Mouse (Mus musculus): ENCODE data around the gene Orm1. TPM values are rescaled to one million over a fixed set of nuclear protein-coding genes. Genes with fewer than 3 reads are reported as not detected.

The Orm1 gene
- 0.84 and 2.5 TPM in 2 replicates for polyA plus RNA-seq (2014; fragmentation: Nextera tagmentation; extraction: Ambion mirVana)

DNA sequence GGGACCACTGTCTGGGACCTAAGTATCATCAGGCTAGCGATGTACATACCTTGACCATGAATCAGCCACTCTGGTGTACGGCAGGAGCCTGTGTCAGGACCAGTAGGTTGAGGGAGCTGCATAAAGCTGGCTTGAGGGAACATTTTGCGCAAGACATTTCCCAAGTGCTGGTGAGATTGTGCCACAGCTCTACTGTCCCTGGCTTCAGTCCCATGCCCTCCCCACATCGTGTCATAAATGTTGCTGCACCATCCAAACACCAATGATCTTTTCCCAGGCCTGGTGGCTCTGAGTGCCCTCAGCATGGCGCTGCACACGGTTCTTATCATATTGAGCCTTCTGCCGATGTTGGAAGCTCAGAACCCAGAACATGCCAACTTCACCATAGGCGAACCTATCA is at the start of gene Orm1:
TSS of gene Orm1 (plus strand) at position 266 of the 400 bp plus-strand sequence.
- Histone ChIP-seq H3K4me3 (ENCODE audit: low read depth, low read length) (no peak within 1 kb of the TSS), H3K27ac (replicated peaks; ENCODE audit: low read depth, low read length) (no peak within 1 kb of the TSS), H3K4me1 (ENCODE audit: control insufficient read depth, insufficient read depth, low read length) (no peaks in the 10 kb centered on the region), H3K27me3 (replicated peaks; ENCODE audit: control insufficient read depth, insufficient read depth, low read length) (no peaks in the 10 kb centered on the region), H3K9me3 (ENCODE audit: control insufficient read depth, low read length) (no peaks in the 10 kb centered on the region), H3K9ac (ENCODE audit: low read depth, low read length) (no peak within 1 kb of the TSS), H3K4me2 (ENCODE audit: low read depth, low read length) (no peak within 1 kb of the TSS), H3K36me3 (ENCODE audit: control insufficient read depth, insufficient read depth, low read length) (no peaks in the 10 kb centered on the region)
- no peak for DNase-seq (ENCODE audit: low spot score)
- WGBS = 91% methylated on average over 8 of the region's 8 CpGs
- ATAC-seq (ENCODE audit: low read depth) = no peak

DNA sequence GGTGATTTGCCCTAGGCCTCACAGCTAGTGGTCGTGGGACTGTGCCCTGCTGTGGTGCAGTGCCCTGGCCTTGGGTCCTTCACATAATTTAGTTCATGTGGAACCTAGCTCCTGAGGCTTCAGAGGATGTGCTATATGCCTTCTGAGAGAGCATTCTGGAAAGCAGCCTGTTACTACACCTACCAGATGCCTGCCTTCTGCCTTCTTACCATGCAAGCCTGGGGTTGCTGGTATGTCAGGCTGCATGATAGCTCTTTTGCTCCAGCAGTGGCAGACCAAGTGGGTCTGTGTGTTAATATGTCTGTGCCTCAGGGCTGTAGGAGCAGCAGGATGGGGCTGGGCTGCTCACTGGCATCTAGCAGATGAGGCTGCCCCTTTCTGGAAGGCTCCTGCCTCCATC is 48.7 kb upstream of the Orm1 start:
- H3K27ac ChIP-seq (replicated peaks; ENCODE audit: low read depth, low read length) = peak overlapping the region; percentile 63; the same call in 1 of the 2 replicates
- no peak overlapping the region for H3K4me2 ChIP-seq (ENCODE audit: low read depth, low read length)
- H3K4me1 ChIP-seq (ENCODE audit: control insufficient read depth, insufficient read depth, low read length) = peaks cover 11% of the 10 kb centered on the region; the same call in 1 of the 2 replicates
- WGBS = 75% methylated on average over 1 of the region's 1 CpGs
- DNase-seq (ENCODE audit: low spot score) (no peak), ATAC-seq (ENCODE audit: low read depth) (no peak)
- H3K9ac ChIP-seq (ENCODE audit: low read depth, low read length) = no peak overlapping the region
- no peaks in the 10 kb centered on the region for H3K27me3 ChIP-seq (replicated peaks; ENCODE audit: control insufficient read depth, insufficient read depth, low read length)
- no peaks in the 10 kb centered on the region for H3K9me3 ChIP-seq (ENCODE audit: control insufficient read depth, low read length)
- H3K4me3 ChIP-seq (ENCODE audit: low read depth, low read length) = no peak overlapping the region
- H3K36me3 ChIP-seq (ENCODE audit: control insufficient read depth, insufficient read depth, low read length) = peaks cover 68% of the 10 kb centered on the region

DNA sequence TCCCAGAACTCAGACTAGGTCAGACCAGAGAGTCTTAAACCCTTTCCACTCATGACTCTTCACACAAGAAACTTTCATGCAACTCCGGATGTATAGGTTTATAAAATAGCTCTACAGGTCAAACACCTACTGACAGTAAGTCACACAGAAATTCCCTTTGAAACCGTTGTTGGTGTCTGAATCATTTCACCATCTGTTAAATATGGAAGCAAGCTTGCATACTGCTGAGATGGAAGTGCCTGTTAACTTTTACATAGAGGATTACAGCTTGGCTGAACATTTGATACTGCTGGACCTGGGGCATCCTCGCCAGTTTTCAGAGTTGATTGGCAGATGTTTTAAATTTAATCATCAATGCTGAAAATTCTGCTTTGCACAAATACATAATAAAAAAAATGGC is 48.1 kb upstream of the Orm1 start:
- DNase-seq (ENCODE audit: low spot score) = no peak
- 42% methylated on average over 3 of the region's 3 CpGs for WGBS
- Histone ChIP-seq H3K27me3 (replicated peaks; ENCODE audit: control insufficient read depth, insufficient read depth, low read length) (no peaks in the 10 kb centered on the region), H3K4me3 (ENCODE audit: low read depth, low read length) (no peak overlapping the region), H3K9ac (ENCODE audit: low read depth, low read length) (no peak overlapping the region), H3K27ac (replicated peaks; ENCODE audit: low read depth, low read length) (peak overlapping the region; percentile 46; the same call in 1 of the 2 replicates), H3K4me1 (ENCODE audit: control insufficient read depth, insufficient read depth, low read length) (peaks cover 7% of the 10 kb centered on the region; the same call in 1 of the 2 replicates), H3K9me3 (ENCODE audit: control insufficient read depth, low read length) (no peaks in the 10 kb centered on the region), H3K4me2 (ENCODE audit: low read depth, low read length) (no peak overlapping the region), H3K36me3 (ENCODE audit: control insufficient read depth, insufficient read depth, low read length) (peaks cover 68% of the 10 kb centered on the region)
- ATAC-seq (ENCODE audit: low read depth) = no peak

DNA sequence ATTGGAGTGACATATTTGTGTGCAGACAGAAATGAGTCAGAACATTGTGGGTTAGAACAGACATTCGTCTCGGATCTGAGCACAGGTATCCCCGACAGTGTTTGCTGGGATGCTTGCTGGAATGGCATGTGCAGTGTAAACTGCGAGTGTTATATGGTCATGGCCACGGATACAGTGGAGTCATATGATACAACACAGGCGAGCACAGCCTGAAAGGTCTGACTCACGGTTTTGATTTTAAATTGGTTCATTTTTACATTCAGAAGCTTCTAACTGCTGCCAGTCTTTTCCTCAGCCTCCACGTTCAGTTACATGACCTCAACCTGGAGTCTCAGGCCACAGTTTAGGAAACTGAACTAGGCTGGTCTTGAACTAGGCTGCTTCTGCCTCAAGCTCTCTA is 47.5 kb upstream of the Orm1 start:
- peak overlapping the region; percentile 55 for H3K27ac ChIP-seq (replicated peaks; ENCODE audit: low read depth, low read length)
- 38% methylated on average over 8 of the region's 8 CpGs for WGBS

DNA sequence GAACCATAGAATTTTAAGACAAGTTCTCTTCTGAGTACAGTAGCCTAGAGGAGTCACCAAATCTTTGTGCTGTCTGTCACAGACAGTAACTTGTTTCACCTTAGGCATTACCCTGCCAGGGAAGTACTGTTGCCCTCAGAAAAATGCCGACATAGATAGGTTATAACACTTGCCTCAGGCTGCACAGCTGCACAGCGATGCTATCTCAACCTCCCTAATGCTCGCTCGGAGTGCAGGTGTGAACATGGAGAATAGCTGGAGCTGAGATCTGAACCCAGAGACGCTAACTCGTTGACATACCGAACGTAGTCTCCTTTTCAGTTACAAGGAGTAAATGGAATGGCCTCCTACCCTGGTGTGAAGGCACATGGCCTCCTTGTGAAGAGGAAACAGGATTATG is 46.2 kb upstream of the Orm1 start:
- Histone ChIP-seq H3K27ac (replicated peaks; ENCODE audit: low read depth, low read length) (no peak overlapping the region), H3K4me1 (ENCODE audit: control insufficient read depth, insufficient read depth, low read length) (peaks cover 10% of the 10 kb centered on the region), H3K9me3 (ENCODE audit: control insufficient read depth, low read length) (no peaks in the 10 kb centered on the region), H3K36me3 (ENCODE audit: control insufficient read depth, insufficient read depth, low read length) (peaks cover 68% of the 10 kb centered on the region), H3K4me3 (ENCODE audit: low read depth, low read length) (no peak overlapping the region), H3K4me2 (ENCODE audit: low read depth, low read length) (no peak overlapping the region), H3K9ac (ENCODE audit: low read depth, low read length) (no peak overlapping the region), H3K27me3 (replicated peaks; ENCODE audit: control insufficient read depth, insufficient read depth, low read length) (no peaks in the 10 kb centered on the region)
- DNase-seq (ENCODE audit: low spot score) (no peak), ATAC-seq (ENCODE audit: low read depth) (no peak)
- 88% methylated on average over 8 of the region's 8 CpGs for WGBS

More for the DNA sequence above, 47.5 kb upstream of the Orm1 start:
- Histone ChIP-seq H3K36me3 (ENCODE audit: control insufficient read depth, insufficient read depth, low read length) (peaks cover 68% of the 10 kb centered on the region), H3K27me3 (replicated peaks; ENCODE audit: control insufficient read depth, insufficient read depth, low read length) (no peaks in the 10 kb centered on the region), H3K9me3 (ENCODE audit: control insufficient read depth, low read length) (no peaks in the 10 kb centered on the region), H3K4me1 (ENCODE audit: control insufficient read depth, insufficient read depth, low read length) (peaks cover 9% of the 10 kb centered on the region), H3K4me3 (ENCODE audit: low read depth, low read length) (no peak overlapping the region), H3K4me2 (ENCODE audit: low read depth, low read length) (no peak overlapping the region), H3K9ac (ENCODE audit: low read depth, low read length) (no peak overlapping the region)
- ATAC-seq (ENCODE audit: low read depth) (no peak), DNase-seq (ENCODE audit: low spot score) (no peak)

DNA sequence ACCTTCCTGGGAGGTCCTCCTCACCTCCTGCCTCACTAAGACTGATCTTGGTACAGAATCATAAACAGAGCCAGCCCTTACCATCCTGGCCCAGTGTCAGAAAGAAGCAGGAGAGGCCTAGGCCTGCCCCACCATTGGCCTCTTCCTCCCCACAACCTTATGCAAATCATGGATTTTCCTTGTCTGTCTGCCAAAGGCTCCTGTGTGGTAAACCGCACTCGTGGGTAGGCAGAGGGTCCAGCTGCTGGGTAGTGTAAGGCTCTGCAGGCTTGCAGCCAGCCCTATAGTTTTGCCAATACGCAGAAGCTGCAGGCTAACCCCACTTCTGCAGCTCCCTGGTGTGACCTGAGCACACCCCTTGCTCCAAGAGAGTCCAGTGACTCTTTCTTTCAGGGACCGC is 41.7 kb upstream of the Orm1 start:
- Histone ChIP-seq H3K36me3 (ENCODE audit: control insufficient read depth, insufficient read depth, low read length) (peaks cover 51% of the 10 kb centered on the region; the same call in 1 of the 2 replicates), H3K27ac (replicated peaks; ENCODE audit: low read depth, low read length) (no peak overlapping the region), H3K27me3 (replicated peaks; ENCODE audit: control insufficient read depth, insufficient read depth, low read length) (no peaks in the 10 kb centered on the region), H3K4me1 (ENCODE audit: control insufficient read depth, insufficient read depth, low read length) (peaks cover 4% of the 10 kb centered on the region; the same call in 1 of the 2 replicates), H3K4me2 (ENCODE audit: low read depth, low read length) (no peak overlapping the region), H3K4me3 (ENCODE audit: low read depth, low read length) (no peak overlapping the region), H3K9me3 (ENCODE audit: control insufficient read depth, low read length) (no peaks in the 10 kb centered on the region), H3K9ac (ENCODE audit: low read depth, low read length) (no peak overlapping the region)
- peak; percentile 66; the same call in 1 of the 2 replicates for ATAC-seq (ENCODE audit: low read depth)
- WGBS = 47% methylated on average over 4 of the region's 4 CpGs
- DNase-seq (ENCODE audit: low spot score) = peak; percentile 76

DNA sequence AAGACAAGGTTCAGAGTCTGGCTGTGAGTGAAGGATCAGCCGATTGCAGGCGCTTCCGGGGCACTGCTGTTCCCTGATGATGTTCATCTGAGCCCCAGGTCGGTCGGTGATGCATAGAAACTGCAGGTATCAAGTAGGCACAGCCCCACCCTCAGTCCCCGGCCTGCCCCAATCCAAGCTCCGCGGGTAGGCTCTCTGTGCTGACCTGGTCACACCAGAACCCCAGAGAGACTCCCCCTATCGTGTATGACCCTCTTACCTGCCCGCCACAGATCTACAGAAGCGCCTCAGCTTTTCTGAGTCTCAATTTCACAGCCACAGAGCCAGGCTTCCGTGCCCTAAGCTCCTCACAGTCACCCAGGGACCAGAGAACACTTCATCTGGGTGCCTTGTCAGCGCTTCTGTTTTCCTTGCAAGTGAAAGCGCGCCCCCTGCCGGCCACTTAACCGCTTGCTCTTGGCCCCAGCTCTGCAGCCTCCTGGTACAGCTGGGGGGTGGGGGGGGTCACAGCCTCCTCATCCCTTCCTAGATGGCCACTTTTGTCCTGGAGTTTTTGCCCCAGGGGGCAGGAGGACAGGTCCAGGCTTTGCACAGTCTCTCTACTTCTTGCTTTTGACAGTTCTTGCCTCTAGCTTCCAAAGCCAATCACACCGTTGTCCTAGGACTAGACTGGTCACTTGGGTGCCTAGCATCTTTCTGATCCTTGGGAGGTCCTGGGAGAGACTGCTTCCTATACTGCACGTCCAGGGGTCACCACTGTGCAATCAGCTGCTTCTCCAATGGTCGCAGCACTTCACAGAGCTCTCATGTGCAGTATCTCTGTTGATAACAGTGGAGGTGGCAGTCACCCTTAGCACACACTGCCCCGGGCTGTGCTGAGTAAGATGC is 36.9 kb upstream of the Orm1 start:
- H3K9ac ChIP-seq (ENCODE audit: low read depth, low read length) = no peak overlapping the region
- H3K4me2 ChIP-seq (ENCODE audit: low read depth, low read length) = no peak overlapping the region
- H3K4me3 ChIP-seq (ENCODE audit: low read depth, low read length) = no peak overlapping the region
- H3K36me3 ChIP-seq (ENCODE audit: control insufficient read depth, insufficient read depth, low read length) = peaks cover 62% of the 10 kb centered on the region; the same call in 1 of the 2 replicates
- ATAC-seq (ENCODE audit: low read depth) (peak; percentile 61; the same call in 1 of the 2 replicates), DNase-seq (ENCODE audit: low spot score) (peak; percentile 93)
- H3K4me1 ChIP-seq (ENCODE audit: control insufficient read depth, insufficient read depth, low read length) = no peaks in the 10 kb centered on the region; the same call in 1 of the 2 replicates
- 30% methylated on average over 19 of the region's 21 CpGs for WGBS
- H3K9me3 ChIP-seq (ENCODE audit: control insufficient read depth, low read length) = no peaks in the 10 kb centered on the region
- no peaks in the 10 kb centered on the region for H3K27me3 ChIP-seq (replicated peaks; ENCODE audit: control insufficient read depth, insufficient read depth, low read length)
- H3K27ac ChIP-seq (replicated peaks; ENCODE audit: low read depth, low read length) = no peak overlapping the region

DNA sequence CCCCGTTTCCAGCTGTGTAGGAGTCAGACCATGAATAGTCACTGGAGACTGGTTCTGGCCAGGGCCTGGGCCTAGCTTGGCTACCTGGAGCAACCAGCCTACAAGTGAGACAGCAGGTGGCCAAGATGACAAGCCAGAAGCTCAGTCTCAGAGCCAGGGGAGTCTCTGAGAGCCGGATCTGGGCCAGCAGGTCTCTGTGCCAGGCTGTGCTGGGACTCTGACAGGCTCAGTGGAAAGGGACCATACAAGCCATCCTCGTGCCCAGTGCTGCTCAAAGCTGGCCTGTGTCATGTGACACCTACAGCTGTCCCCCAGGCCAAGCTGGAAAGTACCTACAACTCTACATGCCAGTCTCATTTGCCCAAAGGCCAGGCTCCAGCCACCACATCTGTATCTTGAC is 36.0 kb upstream of the Orm1 start:
- DNase-seq (ENCODE audit: low spot score) = no peak
- no peaks in the 10 kb centered on the region for H3K9me3 ChIP-seq (ENCODE audit: control insufficient read depth, low read length)
- H3K27ac ChIP-seq (replicated peaks; ENCODE audit: low read depth, low read length) = no peak overlapping the region
- no peak overlapping the region for H3K9ac ChIP-seq (ENCODE audit: low read depth, low read length)
- no peaks in the 10 kb centered on the region for H3K27me3 ChIP-seq (replicated peaks; ENCODE audit: control insufficient read depth, insufficient read depth, low read length)
- H3K36me3 ChIP-seq (ENCODE audit: control insufficient read depth, insufficient read depth, low read length) = peaks cover 62% of the 10 kb centered on the region
- no peaks in the 10 kb centered on the region; the same call in 1 of the 2 replicates for H3K4me1 ChIP-seq (ENCODE audit: control insufficient read depth, insufficient read depth, low read length)
- H3K4me3 ChIP-seq (ENCODE audit: low read depth, low read length) = no peak overlapping the region
- H3K4me2 ChIP-seq (ENCODE audit: low read depth, low read length) = no peak overlapping the region
- no peak for ATAC-seq (ENCODE audit: low read depth)
- WGBS = 89% methylated on average over 1 of the region's 3 CpGs

Measured in embryonic facial prominence, embryonic 14.5 days (tissue).